Mouse (Mus musculus): Measurements from ENCODE around the gene Trak1. TPM values are rescaled to one million over a fixed set of nuclear protein-coding genes. Genes with fewer than 3 reads are reported as not detected.

The Trak1 gene
- polyA plus RNA-seq, 1 experiment from 2014 or later: 21.2 TPM

- no peaks in the 10 kb centered on the region for H3K9me3 ChIP-seq (ENCODE audit: control insufficient read depth, low read length)
- ATAC-seq (ENCODE audit: low FRiP score) (no peak), DNase-seq (ENCODE audit: low spot score) (no peak)
- no peak overlapping the region for H3K27ac ChIP-seq (ENCODE audit: low read depth, low read length)
- peaks cover 15% of the 10 kb centered on the region for H3K4me1 ChIP-seq (replicated peaks; ENCODE audit: control insufficient read depth, insufficient read depth, low read length)
- no peaks in the 10 kb centered on the region for H3K36me3 ChIP-seq (ENCODE audit: control insufficient read depth, insufficient read depth, low read length)
- H3K4me3 ChIP-seq (ENCODE audit: low read depth, low read length): no peak overlapping the region
- H3K9ac ChIP-seq (ENCODE audit: low read depth, low read length): no peak overlapping the region
- WGBS: 57% methylated on average over 8 of the region's 8 CpGs
- H3K27me3 ChIP-seq (ENCODE audit: control insufficient read depth, insufficient read depth, low read length): no peaks in the 10 kb centered on the region
- no peak overlapping the region for H3K4me2 ChIP-seq (replicated peaks; ENCODE audit: low read depth, low read length)
These were observed 61.1 kb downstream of the Trak1 start for GRCm38 (mm10) chr9:121358418-121358817.

DNA sequence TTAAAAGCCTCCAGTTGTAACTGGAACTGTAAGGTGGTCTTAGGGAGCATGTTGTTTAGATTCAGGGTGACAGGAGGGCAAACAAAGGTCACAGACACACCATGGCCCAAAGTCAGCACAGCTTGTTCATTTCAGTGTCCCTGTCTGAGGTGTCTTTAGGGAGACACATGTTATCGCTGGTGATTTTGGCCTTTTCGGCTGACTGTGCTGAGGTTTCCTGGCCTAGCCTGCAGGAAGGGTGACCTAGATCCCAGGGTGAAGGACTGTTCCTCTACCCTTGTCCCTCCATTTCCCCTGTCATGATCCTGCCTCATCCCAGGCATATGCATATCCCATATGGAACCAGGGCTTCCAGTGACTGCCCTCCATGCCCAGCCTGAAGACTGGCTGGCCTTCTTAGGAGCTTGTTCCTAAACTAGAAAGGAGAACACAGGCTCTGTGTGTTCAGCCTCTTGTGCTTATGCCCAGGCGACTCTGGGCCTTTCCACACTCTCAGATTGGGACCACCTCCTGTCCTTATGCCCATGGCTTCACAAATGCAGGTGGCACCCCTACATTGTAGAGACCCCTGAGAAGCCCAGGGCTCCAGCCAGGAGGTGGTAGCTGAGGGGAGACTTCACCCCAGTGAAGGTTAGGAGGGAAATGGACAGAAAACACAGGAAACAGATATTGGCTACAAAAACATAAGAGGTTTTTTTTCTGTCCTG is 62.1 kb downstream of the Trak1 start:
- Histone ChIP-seq H3K9ac (ENCODE audit: low read depth, low read length) (0 out of 2 replicates have a peak overlapping the region, but pooled peaks have one; percentile 12), H3K27me3 (ENCODE audit: control insufficient read depth, insufficient read depth, low read length) (no peaks in the 10 kb centered on the region), H3K27ac (ENCODE audit: low read depth, low read length) (peak overlapping the region; percentile 95; the same call in 1 of the 2 replicates), H3K4me3 (ENCODE audit: low read depth, low read length) (no peak overlapping the region), H3K4me2 (replicated peaks; ENCODE audit: low read depth, low read length) (no peak overlapping the region), H3K36me3 (ENCODE audit: control insufficient read depth, insufficient read depth, low read length) (no peaks in the 10 kb centered on the region), H3K9me3 (ENCODE audit: control insufficient read depth, low read length) (no peaks in the 10 kb centered on the region), H3K4me1 (replicated peaks; ENCODE audit: control insufficient read depth, insufficient read depth, low read length) (peaks cover 15% of the 10 kb centered on the region)
- DNase-seq (ENCODE audit: low spot score) (no peak), ATAC-seq (ENCODE audit: low FRiP score) (no peak)
- 74% methylated on average over 3 of the region's 3 CpGs for WGBS

DNA sequence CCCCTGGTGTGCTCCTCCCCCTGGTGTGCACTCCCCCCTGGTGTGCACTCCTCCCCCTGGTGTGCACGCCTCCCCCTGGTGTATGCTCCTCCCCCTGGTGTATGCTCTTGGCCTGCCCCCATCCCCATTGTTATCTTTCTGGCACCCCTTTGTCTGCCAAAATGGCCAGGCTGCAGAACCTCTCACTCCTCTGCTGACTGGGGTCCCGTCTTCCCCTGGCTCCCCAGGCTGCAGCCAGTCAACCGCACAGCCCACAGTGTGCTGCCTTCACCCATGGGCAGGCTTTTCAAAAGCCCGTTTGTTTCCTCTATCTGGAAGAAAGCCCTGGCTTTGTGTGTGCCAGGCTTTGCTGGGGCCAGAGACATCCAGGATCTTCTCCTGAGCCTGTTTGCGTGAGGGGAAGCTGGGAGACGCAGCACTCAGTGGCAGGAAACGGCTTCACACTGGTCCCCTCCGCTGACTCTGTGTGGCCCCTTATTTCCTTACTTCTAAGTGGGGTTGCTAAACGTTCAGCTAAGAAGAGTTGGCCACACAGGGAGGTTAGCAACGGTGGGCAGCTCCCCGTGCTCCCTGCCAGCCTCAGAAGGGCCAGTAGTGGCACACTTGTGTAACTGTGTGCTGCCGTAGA is 63.1 kb downstream of the Trak1 start:
- H3K27me3 ChIP-seq (ENCODE audit: control insufficient read depth, insufficient read depth, low read length): no peaks in the 10 kb centered on the region
- peak; percentile 76 for ATAC-seq (ENCODE audit: low FRiP score)
- 10% methylated on average over 11 of the region's 12 CpGs for WGBS
- peaks cover 15% of the 10 kb centered on the region for H3K4me1 ChIP-seq (replicated peaks; ENCODE audit: control insufficient read depth, insufficient read depth, low read length)
- H3K4me2 ChIP-seq (replicated peaks; ENCODE audit: low read depth, low read length): peak overlapping the region; percentile 19
- H3K36me3 ChIP-seq (ENCODE audit: control insufficient read depth, insufficient read depth, low read length): no peaks in the 10 kb centered on the region
- H3K27ac ChIP-seq (ENCODE audit: low read depth, low read length): peak overlapping the region; percentile 95
- peak; percentile 55 for DNase-seq (ENCODE audit: low spot score)
- H3K4me3 ChIP-seq (ENCODE audit: low read depth, low read length): 0 out of 2 replicates have a peak overlapping the region, but pooled peaks have one; percentile 12
- no peaks in the 10 kb centered on the region for H3K9me3 ChIP-seq (ENCODE audit: control insufficient read depth, low read length)
- H3K9ac ChIP-seq (ENCODE audit: low read depth, low read length): peak overlapping the region; percentile 50

GRCm38 (mm10) chr9:121361010-121361409 is 63.7 kb downstream of the Trak1 start:
- no peaks in the 10 kb centered on the region for H3K36me3 ChIP-seq (ENCODE audit: control insufficient read depth, insufficient read depth, low read length)
- ATAC-seq (ENCODE audit: low FRiP score): peak; percentile 43; the same call in 1 of the 2 replicates
- WGBS: 40% methylated on average over 9 of the region's 9 CpGs
- no peaks in the 10 kb centered on the region for H3K9me3 ChIP-seq (ENCODE audit: control insufficient read depth, low read length)
- H3K4me3 ChIP-seq (ENCODE audit: low read depth, low read length): 0 out of 2 replicates have a peak overlapping the region, but pooled peaks have one; percentile 12
- peak overlapping the region; percentile 95 for H3K27ac ChIP-seq (ENCODE audit: low read depth, low read length)
- DNase-seq (ENCODE audit: low spot score): no peak
- H3K4me2 ChIP-seq (replicated peaks; ENCODE audit: low read depth, low read length): no peak overlapping the region; the same call in 1 of the 2 replicates
- no peaks in the 10 kb centered on the region for H3K27me3 ChIP-seq (ENCODE audit: control insufficient read depth, insufficient read depth, low read length)
- H3K4me1 ChIP-seq (replicated peaks; ENCODE audit: control insufficient read depth, insufficient read depth, low read length): peaks cover 15% of the 10 kb centered on the region
- H3K9ac ChIP-seq (ENCODE audit: low read depth, low read length): peak overlapping the region; percentile 50

- no peak overlapping the region for H3K4me2 ChIP-seq (replicated peaks; ENCODE audit: low read depth, low read length)
- H3K27ac ChIP-seq (ENCODE audit: low read depth, low read length): no peak overlapping the region
- no peaks in the 10 kb centered on the region for H3K27me3 ChIP-seq (ENCODE audit: control insufficient read depth, insufficient read depth, low read length)
- H3K36me3 ChIP-seq (ENCODE audit: control insufficient read depth, insufficient read depth, low read length): no peaks in the 10 kb centered on the region
- peaks cover 15% of the 10 kb centered on the region for H3K4me1 ChIP-seq (replicated peaks; ENCODE audit: control insufficient read depth, insufficient read depth, low read length)
- H3K9me3 ChIP-seq (ENCODE audit: control insufficient read depth, low read length): no peaks in the 10 kb centered on the region
- H3K4me3 ChIP-seq (ENCODE audit: low read depth, low read length): no peak overlapping the region
- WGBS: 73% methylated on average over 19 of the region's 19 CpGs
- DNase-seq (ENCODE audit: low spot score): no peak
- no peak for ATAC-seq (ENCODE audit: low FRiP score)
- no peak overlapping the region for H3K9ac ChIP-seq (ENCODE audit: low read depth, low read length)
These were observed 66.6 kb downstream of the Trak1 start for GRCm38 (mm10) chr9:121363932-121364331.

GRCm38 (mm10) chr9:121366135-121366863 is 69.0 kb downstream of the Trak1 start:
- Histone ChIP-seq H3K27ac (ENCODE audit: low read depth, low read length) (no peak overlapping the region), H3K4me2 (replicated peaks; ENCODE audit: low read depth, low read length) (no peak overlapping the region), H3K36me3 (ENCODE audit: control insufficient read depth, insufficient read depth, low read length) (no peaks in the 10 kb centered on the region), H3K9me3 (ENCODE audit: control insufficient read depth, low read length) (no peaks in the 10 kb centered on the region), H3K9ac (ENCODE audit: low read depth, low read length) (no peak overlapping the region), H3K4me1 (replicated peaks; ENCODE audit: control insufficient read depth, insufficient read depth, low read length) (peaks cover 3% of the 10 kb centered on the region), H3K27me3 (ENCODE audit: control insufficient read depth, insufficient read depth, low read length) (no peaks in the 10 kb centered on the region), H3K4me3 (ENCODE audit: low read depth, low read length) (no peak overlapping the region)
- DNase-seq (ENCODE audit: low spot score) (no peak), ATAC-seq (ENCODE audit: low FRiP score) (no peak)
- WGBS: 71% methylated on average over 18 of the region's 18 CpGs

DNA sequence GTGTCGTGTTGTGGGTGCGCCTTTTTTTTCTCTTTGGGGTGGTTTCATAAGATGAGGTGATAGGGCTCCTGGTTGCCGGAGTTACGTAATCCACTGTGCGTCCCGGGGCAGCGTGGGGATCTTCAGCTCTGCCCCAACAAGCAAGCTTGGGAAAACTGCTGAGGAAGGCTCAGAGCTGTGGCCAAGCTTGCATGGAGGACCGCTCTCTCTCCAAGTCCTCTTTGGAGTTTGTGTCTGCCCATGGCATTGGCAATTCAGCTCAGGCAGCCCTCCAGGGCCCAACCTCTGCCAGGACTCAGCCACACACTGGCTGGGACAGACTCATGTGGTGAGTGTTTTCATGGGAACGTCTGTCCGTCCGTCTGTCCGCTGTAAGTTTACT is 69.6 kb downstream of the Trak1 start:
- H3K9ac ChIP-seq (ENCODE audit: low read depth, low read length): no peak overlapping the region
- H3K27ac ChIP-seq (ENCODE audit: low read depth, low read length): no peak overlapping the region
- H3K4me1 ChIP-seq (replicated peaks; ENCODE audit: control insufficient read depth, insufficient read depth, low read length): peaks cover 5% of the 10 kb centered on the region
- no peak for DNase-seq (ENCODE audit: low spot score)
- 83% methylated on average over 12 of the region's 12 CpGs for WGBS
- no peak for ATAC-seq (ENCODE audit: low FRiP score)
- H3K9me3 ChIP-seq (ENCODE audit: control insufficient read depth, low read length): no peaks in the 10 kb centered on the region
- H3K27me3 ChIP-seq (ENCODE audit: control insufficient read depth, insufficient read depth, low read length): no peaks in the 10 kb centered on the region
- no peak overlapping the region for H3K4me3 ChIP-seq (ENCODE audit: low read depth, low read length)
- H3K4me2 ChIP-seq (replicated peaks; ENCODE audit: low read depth, low read length): no peak overlapping the region
- no peaks in the 10 kb centered on the region for H3K36me3 ChIP-seq (ENCODE audit: control insufficient read depth, insufficient read depth, low read length)

DNA sequence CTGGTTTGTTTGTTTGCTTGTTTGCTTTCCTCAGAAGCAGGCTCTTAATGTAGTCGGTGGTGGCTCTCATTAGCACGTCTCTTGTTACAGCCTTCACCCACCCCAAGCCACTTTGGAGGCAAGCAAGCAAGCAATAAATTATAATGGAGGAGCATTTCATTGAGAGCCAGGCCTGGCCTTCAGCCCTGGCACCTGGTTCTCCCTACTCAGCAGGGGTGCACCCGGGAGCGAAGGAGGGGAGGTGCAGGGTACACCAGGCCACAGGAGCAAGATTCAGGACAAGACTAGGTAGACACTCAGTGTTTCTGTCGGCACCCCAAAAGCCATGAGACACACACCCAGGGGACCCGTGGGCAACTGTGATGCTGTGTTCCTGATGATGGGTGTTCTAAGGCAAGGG is 72.3 kb downstream of the Trak1 start:
- Histone ChIP-seq H3K9ac (ENCODE audit: low read depth, low read length) (no peak overlapping the region), H3K4me2 (replicated peaks; ENCODE audit: low read depth, low read length) (no peak overlapping the region), H3K9me3 (ENCODE audit: control insufficient read depth, low read length) (no peaks in the 10 kb centered on the region), H3K27me3 (ENCODE audit: control insufficient read depth, insufficient read depth, low read length) (no peaks in the 10 kb centered on the region), H3K4me3 (ENCODE audit: low read depth, low read length) (no peak overlapping the region), H3K4me1 (replicated peaks; ENCODE audit: control insufficient read depth, insufficient read depth, low read length) (peaks cover 13% of the 10 kb centered on the region), H3K27ac (ENCODE audit: low read depth, low read length) (no peak overlapping the region), H3K36me3 (ENCODE audit: control insufficient read depth, insufficient read depth, low read length) (no peaks in the 10 kb centered on the region)
- 74% methylated on average over 6 of the region's 6 CpGs for WGBS
- ATAC-seq (ENCODE audit: low FRiP score): no peak
- no peak for DNase-seq (ENCODE audit: low spot score)

Measured in hindbrain, embryonic 11.5 days (tissue).